Mouse (Mus musculus): ENCODE results near the gene Pelp1.
"Not testable (repeated sequence)": the region's sequence is repeated elsewhere in the genome, so short reads cannot be mapped to it uniquely, and the experiment has no call there.

Gene Pelp1

DNA sequence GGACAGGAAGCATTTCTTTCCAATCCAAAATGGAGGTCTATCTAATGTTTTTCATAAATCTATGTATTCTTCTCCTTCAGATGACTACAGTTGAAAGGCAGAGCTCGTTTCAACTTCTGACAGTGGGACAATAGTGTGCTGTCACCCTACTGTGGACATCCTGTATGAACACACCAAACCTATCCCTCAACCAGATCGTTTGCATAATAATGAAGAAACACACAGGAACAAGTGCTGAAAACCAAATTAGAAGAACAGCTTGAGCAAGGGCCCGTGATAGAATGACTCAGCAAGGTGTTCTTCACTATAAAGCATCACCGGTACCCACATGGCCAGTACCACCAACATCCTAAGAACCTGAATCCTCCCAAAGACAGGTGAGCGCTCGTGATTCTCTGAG lies 16.8 kb upstream of the Pelp1 start:
- DNase-seq (ENCODE audit: low spot score in 2 of 2), result not testable (repeated sequence)

DNA sequence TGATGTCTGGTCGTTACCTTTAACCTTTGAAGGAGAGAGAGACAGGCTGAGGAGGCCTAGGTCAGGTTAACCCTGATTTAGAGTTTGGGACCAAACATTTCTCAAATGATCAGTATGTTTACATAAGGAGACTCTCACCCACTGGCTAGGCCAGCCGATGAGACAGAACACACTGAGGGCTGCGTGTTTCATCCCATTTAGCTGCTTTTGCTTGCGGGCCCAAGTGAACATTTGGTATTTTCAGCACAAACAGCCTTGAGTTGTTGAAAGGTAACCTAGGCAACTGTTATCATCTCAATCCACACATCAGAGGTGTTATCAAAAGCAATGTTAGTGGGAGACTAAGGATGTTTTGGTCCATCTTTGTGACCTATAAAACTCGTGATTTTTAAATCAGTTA lies 9.7 kb upstream of the Pelp1 start:
- no peak for DNase-seq (ENCODE audit: low spot score in 2 of 2)

DNA sequence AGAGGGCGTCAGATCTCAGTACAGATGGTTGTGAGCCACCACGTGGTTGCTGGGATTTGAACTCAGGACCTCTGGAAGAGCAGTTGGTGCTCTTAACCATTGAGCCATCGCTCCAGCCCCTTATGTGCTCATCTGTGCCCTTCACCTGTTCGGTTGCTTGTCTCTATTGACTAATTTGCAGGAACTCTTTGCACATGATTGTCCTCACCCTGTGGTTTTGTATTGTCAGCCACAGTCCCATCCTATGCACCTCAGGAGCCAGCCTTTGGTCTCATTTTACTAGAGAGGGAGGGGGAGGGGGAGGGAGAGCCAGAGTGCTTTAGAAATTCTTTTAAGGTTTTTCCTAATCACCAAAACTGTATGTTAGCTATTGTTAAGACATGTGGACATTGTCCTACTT lies 8.4 kb upstream of the Pelp1 start:
- DNase-seq (ENCODE audit: low spot score in 2 of 2), result no peak

- peak; percentile 71 to 78 for DNase-seq (ENCODE audit: low spot score in 2 of 2)
Measured at GRCm38 (mm10) chr11:70413961-70414360, 4.1 kb upstream of the Pelp1 start.

DNA sequence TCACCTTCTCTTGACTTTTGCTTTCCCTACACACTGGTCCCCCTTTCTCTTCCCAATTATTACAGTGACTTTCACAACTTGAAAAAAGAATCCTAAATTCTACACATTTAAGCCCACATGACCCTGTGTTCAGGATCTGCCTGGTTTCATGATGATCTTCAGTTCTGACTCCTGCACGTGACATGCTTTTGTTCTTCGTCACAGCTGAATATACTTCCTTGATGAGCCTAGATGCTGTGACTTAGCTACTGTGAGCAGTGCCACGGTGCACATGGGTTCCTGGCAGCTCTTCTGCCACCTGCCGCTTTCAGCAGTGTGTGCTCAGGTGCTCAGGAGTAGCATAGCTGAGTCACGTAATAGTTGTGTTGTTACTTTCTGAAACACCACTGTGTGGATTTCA lies 2.8 kb upstream of the Pelp1 start:
- DNase-seq (ENCODE audit: low spot score in 2 of 2), result no peak

DNA sequence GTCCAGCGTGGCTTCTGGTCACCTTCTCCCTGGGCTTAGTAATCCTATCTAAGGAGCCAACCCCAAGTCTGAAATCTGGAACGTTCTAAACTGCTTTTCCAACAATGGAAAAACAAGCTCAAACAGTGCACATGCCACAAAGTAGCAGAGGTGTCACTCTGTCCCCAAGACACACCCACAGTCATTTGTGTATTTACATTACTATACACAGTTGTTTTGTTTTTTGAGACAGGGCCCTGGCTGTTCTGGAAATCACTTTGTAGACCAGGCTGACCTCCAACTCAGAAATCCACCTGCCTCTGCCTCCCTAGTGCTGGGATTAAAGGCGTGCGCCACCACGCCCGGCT lies 439 bp upstream of the Pelp1 start:
- DNase-seq (ENCODE audit: low spot score in 2 of 2), result no peak

- peak; percentile 17 to 47 for DNase-seq (ENCODE audit: low spot score in 2 of 2)
Measured at GRCm38 (mm10) chr11:70403598-70403997, 6.2 kb downstream of the Pelp1 start.

DNA sequence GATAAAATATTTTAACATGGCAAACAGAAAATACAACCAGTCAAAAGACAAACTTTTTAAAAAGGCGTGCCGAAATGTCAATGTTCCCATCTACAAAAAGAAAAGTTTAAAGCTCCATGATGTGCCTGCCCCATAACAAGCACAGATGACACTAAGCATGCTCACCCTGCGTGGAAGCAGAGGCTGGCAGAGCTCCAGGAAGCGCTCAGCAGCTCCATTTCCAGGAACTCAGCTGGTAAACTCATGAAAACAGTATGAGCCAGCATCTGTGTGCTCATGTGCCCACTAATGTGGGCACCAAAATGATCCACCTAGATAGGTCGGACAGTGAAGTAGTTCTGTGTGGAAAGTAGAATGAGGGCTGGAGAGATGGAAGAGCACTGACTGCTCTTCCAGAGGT lies 20.4 kb downstream of the Pelp1 start:
- DNase-seq (ENCODE audit: low spot score in 2 of 2), result no peak

DNA sequence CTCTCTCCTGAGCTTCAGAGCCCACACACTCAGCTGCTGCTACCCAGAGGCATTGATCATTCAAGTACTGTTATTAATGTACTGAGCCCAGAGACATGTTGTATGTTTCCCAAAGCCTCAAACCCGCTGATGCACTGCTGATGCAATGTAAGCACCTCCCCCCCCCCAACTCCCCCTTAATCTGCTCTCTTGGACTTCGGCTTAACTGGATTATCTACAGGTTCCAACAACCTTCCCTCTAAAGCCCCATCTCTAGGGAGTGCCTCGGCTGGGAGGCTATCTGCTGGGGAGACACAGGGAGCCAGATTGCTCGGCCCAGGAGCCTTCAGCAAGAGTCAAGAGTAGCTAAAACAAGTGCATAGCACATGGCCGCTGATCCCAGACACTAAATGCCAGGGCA lies 22.4 kb downstream of the Pelp1 start:
- DNase-seq (ENCODE audit: low spot score in 2 of 2), result no peak

GRCm38 (mm10) chr11:70384136-70384535 lies 25.7 kb downstream of the Pelp1 start:
- DNase-seq (ENCODE audit: low spot score in 2 of 2), result no peak

- DNase-seq (ENCODE audit: low spot score in 2 of 2), result no peak
Measured at GRCm38 (mm10) chr11:70381330-70381729, 28.5 kb downstream of the Pelp1 start.

DNA sequence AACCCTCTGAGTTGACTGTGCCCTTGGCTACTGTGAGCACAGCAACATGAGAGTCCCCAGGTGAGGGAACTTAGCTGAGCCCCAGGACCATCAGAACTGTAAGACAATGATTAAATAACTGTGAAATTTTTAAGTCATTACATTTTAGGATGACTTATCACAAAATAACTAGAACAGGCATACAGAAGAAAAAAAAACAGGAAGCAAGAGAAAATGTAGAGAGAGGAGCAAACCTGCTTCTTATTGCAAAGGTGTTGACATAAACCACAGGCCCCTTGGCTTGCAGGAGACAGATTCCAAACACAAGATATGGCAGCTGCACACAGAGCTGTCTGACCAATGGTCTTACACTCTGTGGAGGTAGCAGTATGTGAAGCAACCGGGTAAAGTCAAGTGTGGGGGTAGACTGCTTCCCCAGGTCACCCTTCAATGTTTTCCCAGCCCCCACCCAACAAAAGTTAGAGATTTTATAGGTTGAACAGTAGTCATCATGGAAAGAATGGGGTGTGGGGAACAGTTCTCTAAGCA lies 29.3 kb downstream of the Pelp1 start:
- DNase-seq (ENCODE audit: low spot score in 2 of 2), result no peak

GRCm38 (mm10) chr11:70376054-70376453 lies 33.8 kb downstream of the Pelp1 start:
- no peak for DNase-seq (ENCODE audit: low spot score in 2 of 2)

DNA sequence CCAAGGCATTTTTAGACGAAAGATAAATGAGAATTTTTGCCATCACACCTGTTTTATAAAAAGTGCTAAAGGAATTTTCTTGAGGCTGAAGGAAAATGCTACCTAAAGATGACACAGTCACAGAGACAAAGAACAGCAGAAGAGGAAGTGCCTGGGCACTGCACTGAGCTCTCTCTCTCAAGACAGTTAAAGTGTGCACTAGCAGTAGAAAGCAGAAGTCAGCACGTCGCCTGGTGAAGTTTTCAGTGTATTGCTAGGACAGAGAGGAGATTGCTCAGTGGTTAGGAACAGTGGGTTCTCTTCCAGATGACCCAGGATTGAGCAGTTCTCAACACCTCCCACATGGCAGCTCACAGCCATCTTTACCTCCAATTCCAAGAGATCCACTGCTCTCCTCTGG lies 35.5 kb downstream of the Pelp1 start:
- no peak for DNase-seq (ENCODE audit: low spot score in 2 of 2)

DNA sequence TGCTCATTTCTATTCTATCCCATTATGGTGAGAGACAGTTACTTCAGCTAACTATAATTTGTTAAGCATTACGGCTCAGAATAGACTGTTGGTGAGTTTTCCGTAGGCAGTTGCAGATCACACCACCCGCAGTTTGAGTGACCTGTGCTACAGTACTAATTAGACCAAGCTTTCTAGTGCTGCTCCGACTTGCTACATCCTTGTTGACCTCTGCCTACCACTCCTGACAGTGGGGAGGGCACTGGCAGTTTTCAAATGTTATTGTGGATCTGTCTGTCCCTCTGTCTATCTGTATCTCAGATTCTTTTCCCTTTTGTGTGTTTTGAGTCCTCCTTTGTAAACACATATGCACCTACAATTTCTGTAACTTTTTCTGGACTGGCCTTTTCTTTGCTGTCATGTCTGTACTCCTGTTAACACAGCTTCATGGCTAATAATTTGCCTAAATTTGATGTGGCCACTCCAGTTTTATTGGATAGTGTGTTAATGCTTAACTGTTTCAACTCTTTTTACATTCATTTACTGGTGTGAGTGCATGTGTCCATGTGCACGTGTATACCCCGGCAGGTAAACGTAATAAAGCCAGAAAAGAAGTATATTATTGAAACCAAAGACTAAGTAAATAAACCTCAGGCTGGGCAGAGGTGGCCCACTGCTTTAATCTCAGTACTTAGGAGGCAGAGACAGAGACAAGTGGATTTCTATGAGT lies 36.8 kb downstream of the Pelp1 start:
- DNase-seq (ENCODE audit: low spot score in 2 of 2), result no peak

GRCm38 (mm10) chr11:70372396-70372795 lies 37.4 kb downstream of the Pelp1 start:
- no peak for DNase-seq (ENCODE audit: low spot score in 2 of 2)

- DNase-seq (ENCODE audit: low spot score in 2 of 2), result not testable (repeated sequence)
Measured at GRCm38 (mm10) chr11:70368626-70369025, 41.2 kb downstream of the Pelp1 start.

DNA sequence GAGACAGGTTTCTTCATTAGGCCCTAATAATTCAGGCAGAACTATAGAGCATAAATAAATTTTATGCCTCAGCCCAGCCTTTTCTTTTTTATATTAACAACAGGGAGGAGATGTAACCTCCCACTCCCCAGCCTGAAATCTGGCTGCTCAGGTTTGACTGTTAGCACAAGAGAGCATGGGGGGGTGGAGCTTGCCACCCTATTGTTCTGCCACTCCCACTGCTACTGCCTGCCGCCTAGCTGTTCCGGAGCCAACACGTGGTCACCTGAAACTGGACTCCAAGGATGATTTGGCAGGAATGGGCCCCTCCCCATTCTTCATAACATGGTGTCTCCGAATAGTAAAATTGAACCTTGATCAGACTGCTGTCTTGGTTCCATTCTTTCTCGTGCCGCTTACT lies 42.1 kb downstream of the Pelp1 start:
- DNase-seq (ENCODE audit: low spot score in 2 of 2), result not testable (repeated sequence)

DNA sequence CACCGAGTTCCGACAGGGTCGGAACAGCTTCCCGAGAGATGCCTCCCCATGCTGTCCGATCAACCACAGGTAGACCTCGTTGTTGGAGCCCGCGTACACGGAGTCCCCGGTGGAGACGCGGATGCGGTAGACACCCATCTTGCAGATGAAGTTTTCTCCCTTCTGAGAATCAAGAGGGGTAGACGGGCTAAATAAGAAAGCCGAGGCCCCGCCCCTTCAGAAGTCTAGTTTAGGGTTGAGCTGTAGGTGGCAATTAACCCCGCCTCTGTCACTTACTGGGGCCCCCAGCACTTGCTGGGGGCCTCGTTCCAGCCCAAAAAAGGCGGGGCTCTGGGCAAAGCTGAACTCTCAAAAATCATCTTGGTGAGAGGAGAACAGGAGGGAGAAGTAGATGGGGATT lies 58.0 kb downstream of the Pelp1 start, which contains the start of gene Alox15:
Alox15 (minus strand) TSS at position 164 of the 400 bp plus-strand sequence.
- DNase-seq (ENCODE audit: low spot score in 2 of 2), result no peak

DNA sequence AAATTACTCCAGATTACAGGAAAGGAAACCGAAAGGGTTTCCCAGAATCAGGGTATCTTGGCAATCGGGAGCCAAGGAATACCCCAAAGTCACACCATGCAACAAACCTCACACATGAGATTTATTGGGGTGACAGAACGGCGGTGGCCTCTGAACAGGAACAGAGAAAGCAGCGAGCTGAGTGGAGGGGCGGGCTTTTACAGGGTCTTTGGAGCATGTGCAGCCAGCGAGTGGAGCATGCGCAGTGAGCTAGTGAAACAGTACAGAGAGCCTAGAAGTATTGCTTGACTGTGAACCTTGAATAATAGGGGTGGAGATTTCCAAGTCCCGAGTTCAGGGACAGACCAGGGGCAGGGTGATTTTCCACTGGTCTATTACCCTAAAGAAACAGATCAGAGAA lies 61.2 kb downstream of the Pelp1 start:
- no peak for DNase-seq (ENCODE audit: low spot score in 2 of 2)

DNA sequence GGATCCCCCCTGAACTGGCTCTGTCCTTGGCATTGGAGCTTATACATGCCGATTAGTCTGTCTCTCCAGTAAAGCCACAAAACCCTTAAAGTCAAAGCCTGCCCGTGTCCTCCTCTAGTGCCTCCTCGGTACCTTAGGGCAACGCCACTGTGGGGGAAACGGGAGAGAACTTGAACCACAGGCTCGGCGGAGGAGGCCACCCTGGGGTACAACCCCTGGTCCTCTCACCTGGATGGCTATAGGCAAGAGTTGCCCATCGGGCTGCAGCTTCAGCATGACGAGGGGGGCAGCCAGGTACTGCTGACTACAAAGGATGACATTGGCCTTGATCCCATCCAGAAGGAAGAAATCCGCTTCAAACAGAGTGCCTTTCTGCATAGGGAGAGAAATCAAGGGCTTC lies 62.0 kb downstream of the Pelp1 start:
- DNase-seq (ENCODE audit: low spot score in 2 of 2), result no peak

DNA sequence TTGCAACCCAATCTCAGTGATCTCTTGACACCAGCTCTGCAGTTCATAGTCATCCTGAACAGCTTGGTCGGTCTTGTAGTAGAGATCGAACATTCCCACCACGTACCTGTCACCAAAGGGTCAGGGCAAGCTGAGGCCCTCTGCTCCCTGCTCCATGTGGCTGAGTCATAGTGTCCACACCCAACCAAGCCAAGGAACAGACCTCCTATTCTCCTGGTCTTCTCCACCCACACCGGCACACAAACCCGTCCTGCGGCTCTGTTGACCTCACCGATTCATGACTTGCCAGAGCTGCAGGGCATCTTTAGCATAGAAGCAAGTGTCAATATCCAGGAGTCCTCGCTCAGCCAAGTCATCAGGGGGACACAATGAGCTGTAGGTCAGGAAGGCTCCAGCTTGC lies 64.3 kb downstream of the Pelp1 start:
- no peak for DNase-seq (ENCODE audit: low spot score in 2 of 2)

DNA sequence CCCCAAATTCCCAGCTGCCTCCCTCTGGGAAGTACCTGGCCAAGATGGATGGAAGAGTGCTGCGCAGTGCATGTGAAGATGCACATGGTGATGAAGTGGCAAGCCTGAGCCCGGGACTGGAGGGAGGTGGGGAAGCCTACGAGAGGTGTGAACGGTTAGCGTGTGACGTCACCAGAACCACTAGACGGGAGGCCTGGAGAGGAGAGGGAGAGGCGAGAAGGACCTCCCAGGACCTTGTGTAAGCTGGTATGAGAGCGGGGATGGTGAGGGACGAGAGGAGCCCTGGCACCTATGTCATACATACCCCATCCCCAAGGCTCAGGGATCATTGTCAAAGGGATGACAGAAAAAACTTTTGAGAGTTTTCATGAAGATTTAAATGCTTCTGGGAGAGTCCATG lies 64.8 kb downstream of the Pelp1 start:
- DNase-seq (ENCODE audit: low spot score in 2 of 2), result no peak

Measured in frontal cortex, postnatal 36 days (tissue).